Mouse (Mus musculus) naive thymus-derived CD4-positive, alpha-beta T cell, adult 2 months (primary cell): Measurements from ENCODE around the gene Me3.

Experiments
- DNase-seq: peaks from one replicate; pipeline ENCODE4 v3.0.0-alpha.2; 2011; ENCODE audit warnings: low read depth

Me3 gene

GRCm38 (mm10) chr7:89666361-89666760 is 34.2 kb downstream of the Me3 start:
- no peak for DNase-seq

GRCm38 (mm10) chr7:89667570-89667969 is 35.4 kb downstream of the Me3 start:
- no peak for DNase-seq

DNA sequence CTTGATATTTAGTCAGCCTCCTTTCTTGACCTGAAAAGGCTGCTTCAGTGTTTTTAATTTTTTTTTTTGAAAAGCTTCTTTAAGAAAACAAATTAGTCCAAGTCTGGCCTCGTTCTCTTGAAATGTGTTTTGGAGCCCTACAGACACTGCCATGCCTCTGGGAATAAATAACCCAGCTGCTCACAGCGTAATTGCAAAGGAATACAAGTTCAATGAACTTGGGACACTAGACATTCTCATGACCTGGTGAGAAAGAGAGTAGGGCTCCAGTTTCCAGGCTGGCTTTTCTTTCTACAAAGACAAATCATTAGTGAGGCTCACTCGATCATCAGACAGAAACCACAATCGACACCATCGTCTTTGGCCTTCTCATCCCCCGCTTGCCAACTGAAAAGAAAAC is 37.3 kb downstream of the Me3 start:
- DNase-seq: no peak

DNA sequence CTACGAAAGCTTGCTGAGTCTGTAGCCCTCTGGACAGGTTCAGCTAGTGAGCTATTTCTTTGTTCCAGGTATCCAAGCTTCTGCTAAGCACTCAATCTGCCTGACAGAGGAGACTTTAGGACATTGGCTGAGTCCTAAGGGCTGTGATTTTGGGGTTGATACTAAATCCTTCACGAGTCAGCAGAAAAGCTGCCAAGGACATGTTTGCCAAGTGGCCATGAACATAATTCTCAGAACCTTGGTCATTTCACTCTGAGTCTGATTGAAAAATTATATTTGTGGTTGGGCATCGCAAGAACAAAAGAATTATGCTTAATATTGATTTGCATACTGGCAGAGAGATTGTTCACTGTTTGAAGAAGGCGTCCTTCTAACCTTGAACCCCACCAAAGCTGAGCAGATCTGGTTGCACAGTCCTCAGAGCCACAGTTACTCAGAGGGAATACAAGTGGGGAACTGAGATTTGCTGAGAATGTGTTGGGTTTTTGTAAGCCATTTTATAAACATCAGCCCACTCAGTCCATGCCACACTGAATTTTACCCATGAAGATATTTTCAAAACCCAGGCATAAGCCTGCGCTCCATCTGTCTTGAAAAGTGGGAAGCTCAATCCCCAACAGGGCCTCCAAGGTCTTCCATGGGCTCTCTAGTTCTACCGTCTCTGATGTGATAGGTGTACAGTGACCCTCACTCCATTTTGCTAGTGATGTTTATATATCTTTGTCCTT is 39.1 kb downstream of the Me3 start:
- DNase-seq: no peak

DNA sequence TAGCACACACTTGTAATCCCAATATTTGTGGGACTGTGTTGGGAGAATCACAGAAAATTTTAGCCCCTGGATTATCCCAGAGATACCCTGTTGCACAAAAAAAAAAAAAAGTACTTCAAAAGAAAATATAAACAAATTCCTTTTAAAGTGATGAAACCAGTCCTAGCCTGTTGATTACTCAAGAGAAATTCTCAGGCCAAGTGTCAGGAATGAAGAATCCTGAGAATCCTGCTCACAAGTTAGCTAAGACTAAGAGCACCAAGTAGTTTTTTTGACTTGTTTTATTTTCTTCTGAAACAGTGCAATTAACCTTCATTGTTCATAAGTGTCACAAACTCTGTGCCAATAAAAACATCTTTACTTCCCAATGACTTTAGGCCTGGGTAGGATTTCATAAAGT is 44.0 kb downstream of the Me3 start:
- DNase-seq: no peak

DNA sequence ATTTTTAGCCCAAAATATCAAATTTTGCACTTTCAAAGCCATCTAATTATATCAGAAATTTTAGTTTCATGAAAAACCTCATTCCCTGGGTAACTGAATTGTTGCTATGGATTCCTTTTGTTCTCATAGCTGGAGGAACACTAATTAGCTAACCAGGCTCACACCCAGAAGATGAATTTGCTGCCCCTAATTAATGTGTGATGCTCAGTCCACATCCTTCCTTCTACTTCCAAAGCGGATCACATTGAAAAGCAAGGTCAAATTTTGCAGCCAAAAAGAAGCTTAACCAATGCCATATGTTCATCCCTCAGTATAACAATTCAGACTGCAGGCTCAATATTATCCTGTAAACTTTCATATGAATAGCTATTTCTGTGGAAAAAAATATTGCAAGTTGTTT is 45.7 kb downstream of the Me3 start:
- DNase-seq: no peak

- DNase-seq: no peak
Observed at GRCm38 (mm10) chr7:89678719-89679118, 46.5 kb downstream of the Me3 start.

- DNase-seq: no peak
Observed at GRCm38 (mm10) chr7:89679139-89679538, 46.9 kb downstream of the Me3 start.

DNA sequence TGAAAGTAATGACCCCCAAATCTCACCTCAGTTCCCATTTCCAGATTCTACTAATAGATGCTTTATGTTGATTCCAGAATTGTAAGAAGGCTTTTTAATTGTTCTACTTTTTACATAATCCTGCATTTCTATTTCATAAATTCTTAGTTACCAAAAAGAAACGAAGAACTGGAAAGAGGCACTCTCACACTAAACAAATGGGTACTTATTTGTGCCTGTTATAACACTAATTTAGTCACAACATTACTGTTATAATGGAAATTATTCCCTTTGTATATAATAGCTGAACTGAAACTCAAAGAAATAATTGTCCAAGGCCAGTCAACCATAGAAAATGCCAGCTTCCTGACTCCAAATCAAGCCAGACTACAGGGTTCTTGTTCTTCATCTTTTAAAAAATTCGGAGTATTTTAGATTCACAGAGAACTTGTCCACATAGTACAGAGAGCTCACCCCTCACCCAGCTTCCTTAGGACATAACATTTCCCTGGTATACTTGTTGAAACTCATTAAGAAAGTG is 47.5 kb downstream of the Me3 start:
- no peak for DNase-seq

GRCm38 (mm10) chr7:89680891-89681290 is 48.7 kb downstream of the Me3 start:
- DNase-seq: no peak

DNA sequence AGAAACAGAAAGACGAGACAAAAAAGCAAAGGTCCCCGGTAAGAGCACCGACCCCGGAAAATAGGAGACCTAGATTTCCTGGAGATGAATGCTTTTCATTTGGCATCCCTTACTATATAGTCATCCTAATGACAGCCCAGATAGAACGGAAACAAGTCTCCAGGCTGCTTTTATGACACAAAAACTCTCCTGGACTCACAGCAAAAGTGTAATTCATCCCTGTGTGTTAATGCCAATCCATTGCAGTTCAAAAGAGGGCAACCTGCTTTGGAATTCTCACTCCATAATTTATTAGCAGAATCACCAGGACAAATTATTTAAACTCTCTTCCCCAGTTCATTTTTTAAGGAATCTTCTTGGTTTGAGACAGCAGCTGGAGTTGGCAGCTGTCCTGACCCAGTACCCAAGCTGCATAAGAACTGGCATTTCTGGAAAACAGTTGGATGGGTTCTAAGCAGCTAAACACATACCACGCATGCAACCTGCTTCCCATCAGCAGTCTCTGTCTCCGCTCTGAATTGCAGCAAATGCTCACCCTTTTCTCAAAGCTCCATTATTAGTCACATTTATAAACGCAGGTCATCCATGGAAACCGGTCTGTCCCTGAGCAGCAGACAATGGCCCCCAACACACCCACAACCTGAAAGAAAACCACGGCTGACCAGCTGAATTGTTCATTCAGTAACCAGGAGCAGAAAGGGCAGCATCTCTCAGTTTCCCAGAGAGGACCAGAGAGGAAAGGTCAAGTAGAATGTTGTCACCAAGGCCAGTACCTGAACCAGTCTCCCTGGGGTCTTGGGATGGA is 49.7 kb downstream of the Me3 start:
- no peak for DNase-seq

DNA sequence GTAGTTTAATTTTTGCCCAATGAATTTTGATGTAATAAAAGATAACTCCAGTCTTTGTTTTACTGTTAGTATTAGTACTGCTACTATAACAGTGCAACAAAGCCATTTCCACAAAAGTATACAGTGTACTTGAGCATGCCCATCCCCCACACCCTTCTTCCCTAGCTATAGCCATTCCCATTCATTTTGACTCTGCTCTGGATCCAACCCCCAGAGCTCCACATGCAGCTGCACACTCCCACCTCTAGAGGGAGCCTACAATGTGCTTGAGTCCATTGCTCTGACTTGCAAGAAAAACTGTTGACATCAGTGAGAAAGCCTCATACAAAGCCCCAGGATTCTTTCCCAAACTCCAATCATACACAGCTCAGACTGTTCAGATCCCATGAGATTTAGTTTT is 66.0 kb downstream of the Me3 start:
- DNase-seq: peak; percentile 3

DNA sequence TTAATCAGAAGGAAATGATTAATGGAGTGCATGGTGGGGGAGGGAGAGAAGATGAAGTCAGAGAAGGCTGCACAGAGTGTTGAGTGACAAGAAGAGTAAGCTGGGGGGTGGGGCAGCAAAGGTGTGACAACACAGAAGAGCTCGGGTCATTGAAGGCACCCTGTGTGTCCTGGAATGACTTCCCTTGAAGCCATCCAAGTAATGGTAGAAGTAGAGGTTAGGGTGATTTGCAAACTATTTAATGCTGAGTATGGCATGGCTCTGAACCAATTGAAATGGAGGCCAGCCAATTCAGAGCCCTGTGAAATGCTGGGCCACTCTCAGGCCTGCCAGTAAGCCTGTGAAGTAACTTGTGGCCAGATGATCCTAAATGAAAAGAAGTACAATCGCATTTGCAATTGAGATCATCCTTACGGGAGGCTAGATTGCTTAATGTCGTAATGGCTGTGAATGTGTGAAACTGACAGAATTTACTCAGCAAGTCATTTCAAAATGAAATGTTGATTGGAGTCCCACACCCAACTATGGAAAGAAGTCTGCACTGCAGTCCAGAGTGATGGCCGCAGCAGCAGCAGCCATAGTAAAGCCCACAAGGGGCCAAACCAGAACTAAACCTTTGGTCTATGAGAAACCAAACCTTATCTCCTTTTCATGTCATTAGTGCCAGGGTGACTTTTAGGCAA is 67.6 kb downstream of the Me3 start:
- DNase-seq: no peak

GRCm38 (mm10) chr7:89700511-89700910 is 68.3 kb downstream of the Me3 start:
- DNase-seq: no peak

DNA sequence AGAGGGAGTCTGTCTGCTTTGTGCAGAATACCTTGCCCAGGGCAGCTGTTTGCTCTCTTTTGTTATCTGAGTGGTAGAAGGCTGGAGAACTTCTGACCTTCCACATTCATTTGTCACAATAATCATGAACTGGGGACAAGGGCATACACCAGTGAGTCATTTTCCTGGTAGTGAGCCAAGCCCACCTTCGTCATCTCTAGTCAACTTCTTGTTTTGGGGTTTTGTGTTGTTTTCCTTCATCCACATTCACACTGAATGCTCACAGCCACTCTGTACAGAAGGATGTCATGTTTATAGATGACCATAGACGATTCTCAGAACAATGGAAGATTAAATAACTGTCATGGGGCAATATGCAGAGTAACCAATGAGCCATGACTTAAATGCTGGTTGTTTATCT is 78.6 kb downstream of the Me3 start:
- no peak for DNase-seq

DNA sequence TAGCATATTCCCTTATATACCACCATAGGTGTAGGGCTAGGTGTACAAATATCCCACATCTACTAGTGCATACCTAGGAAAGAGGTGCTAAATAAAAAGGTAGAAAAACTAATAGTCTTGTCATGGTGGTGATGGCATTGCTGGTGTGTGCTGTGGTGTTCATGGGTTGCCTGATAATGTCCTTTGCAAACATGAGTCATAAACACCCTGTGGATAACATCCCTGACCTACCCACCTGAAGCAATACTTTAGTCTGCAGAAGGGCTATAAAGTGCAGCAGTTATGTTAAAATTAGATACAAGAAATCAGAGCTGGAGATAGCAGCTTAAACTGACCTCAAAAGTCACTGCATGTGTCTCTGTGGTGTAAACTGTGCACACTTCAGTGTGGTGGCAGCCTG is 80.9 kb downstream of the Me3 start:
- no peak for DNase-seq

GRCm38 (mm10) chr7:89716226-89716625 is 84.0 kb downstream of the Me3 start:
- DNase-seq: no peak

GRCm38 (mm10) chr7:89717521-89717920 is 85.3 kb downstream of the Me3 start:
- no peak for DNase-seq

DNA sequence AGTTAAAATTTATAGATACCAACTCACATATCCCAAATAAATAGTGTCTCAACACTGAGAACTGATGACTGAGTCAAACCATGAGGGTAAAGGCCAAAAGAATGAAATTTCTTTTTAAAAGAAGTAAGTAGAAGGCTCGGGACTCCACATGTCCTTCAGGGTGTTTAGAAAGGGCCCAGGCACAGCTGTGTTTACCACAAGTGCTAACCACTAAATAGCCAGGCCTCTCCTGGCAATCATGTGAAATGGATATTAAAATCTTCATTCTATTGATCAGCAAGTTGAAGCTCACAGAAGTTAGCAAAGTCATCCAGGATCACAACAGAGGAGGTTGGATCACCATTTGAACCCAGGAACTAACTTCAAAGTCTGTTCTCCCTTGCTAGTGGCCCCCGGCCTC is 86.1 kb downstream of the Me3 start:
- no peak for DNase-seq

DNA sequence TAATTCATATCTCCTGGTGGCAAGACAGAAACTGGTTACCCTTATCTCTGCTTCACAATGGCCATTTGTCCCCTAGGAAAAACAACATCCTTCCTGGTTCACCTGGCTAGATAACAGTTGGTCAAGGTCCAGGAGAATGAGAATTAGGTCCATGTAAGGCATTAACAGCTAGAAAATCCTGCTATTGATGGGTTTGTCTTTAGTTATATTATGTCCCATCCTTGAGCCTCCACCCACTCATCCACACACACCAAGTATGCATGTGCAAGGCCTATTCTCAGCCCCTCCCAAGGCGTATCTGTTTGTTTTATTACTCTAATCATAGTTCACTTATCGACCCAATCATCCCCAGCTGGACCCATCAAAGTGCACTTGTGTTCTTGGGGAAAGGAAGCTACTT is 88.1 kb downstream of the Me3 start:
- no peak for DNase-seq

GRCm38 (mm10) chr7:89726712-89727111 is 94.5 kb downstream of the Me3 start:
- no peak for DNase-seq

GRCm38 (mm10) chr7:89727615-89728014 is 95.4 kb downstream of the Me3 start:
- DNase-seq: no peak

- DNase-seq: no peak
Observed at GRCm38 (mm10) chr7:89728393-89728792, 96.2 kb downstream of the Me3 start.
